Mouse (Mus musculus): ENCODE measurements around the gene Pakap. TPM values are rescaled to one million over a fixed set of nuclear protein-coding genes. Genes with fewer than 3 reads are reported as not detected.

Pakap gene
- total RNA-seq, 2 experiments from 2014 or later, result 40.6 to 108 TPM

GRCm38 (mm10) chr4:57770185-57770823 is 202.3 kb downstream of the Pakap start:
- DNase-seq, result no peak

DNA sequence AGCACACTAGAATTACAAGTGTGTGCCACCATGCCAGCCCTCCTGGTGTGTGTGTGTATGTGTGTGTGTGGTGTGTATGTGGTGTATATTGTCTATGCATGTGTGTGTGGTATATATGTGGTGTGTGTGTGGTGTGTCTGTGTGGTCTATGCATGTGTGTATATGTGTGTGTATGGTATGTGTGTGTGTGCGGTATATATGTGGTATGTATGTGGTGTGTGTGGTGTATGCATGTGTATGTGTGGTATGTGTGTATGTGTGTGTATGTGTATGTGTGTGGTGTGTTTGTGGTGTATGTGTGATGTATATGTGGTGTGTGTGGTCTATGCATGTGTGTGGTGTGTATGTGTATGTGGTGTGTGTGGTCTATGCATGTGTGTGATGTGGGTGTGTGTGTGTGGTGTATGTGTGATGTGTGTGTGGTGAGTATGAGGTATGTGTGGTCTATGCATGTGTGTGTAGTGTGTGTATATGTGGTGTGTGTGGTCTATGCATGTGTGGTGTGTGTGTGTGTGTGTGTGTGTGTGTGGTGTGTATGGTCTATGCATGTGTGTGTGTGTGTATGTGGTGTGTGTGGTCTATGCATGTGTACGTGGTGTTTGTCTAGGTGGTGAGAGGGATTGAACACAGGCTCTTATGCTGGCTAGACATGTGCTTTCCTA is 203.7 kb downstream of the Pakap start:
- DNase-seq, result no peak

GRCm38 (mm10) chr4:57772851-57773510 is 205.0 kb downstream of the Pakap start:
- no peak for DNase-seq

GRCm38 (mm10) chr4:57774517-57774916 is 206.5 kb downstream of the Pakap start:
- DNase-seq, result no peak

GRCm38 (mm10) chr4:57775582-57775981 is 207.6 kb downstream of the Pakap start:
- no peak for DNase-seq

DNA sequence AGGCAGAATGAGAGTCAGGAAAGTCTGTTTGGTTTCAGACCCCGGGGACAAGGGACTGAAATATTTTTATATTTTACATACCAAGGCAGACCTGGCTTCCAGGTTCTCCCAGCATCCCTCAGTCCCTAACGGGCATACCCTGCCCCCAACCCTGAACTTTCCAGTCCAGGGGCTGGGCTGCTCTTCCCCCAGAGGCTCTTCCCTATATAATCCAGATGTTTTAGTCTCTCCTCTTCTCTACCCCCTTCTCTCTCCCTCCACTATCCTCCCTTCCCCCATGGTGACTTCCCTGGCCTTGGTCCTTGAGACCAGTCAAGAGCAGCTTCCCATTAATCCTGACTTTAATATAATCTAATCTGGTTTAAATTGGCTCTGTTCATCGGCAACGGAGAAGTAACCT is 212.4 kb downstream of the Pakap start:
- DNase-seq, result no peak

GRCm38 (mm10) chr4:57780833-57781641 is 213.1 kb downstream of the Pakap start:
- DNase-seq, result no peak

DNA sequence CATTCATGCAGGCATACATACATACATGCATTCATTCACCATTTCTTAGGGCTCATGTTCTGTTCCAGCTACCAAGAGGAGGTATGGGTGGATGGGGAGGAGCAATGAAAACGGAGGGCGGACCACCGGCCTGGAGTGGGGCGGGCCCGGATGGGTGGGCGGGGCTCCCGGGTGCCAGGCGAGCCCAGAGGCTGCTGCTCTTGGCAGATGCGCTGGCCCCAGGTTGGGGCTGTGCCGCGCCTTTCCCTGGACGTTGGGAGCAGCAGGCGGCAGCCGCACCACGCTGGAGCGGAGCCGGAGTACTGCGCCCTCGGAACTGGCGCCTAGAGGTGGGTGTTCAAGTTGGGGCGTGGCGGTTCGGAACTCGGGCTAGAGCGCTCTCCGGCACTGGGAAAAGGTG is 214.0 kb downstream of the Pakap start:
- DNase-seq, result peak; percentile 85 to 91

- DNase-seq, result peak; percentile 15 to 49
These were observed 214.8 kb downstream of the Pakap start for GRCm38 (mm10) chr4:57782549-57783390.

GRCm38 (mm10) chr4:57783391-57783770 is 215.4 kb downstream of the Pakap start:
- DNase-seq, result no peak

- peak in 1 of 2 experiments; percentile 39 for DNase-seq
These were observed 216.0 kb downstream of the Pakap start for GRCm38 (mm10) chr4:57783853-57784600.

GRCm38 (mm10) chr4:57788709-57789108 is 220.7 kb downstream of the Pakap start:
- DNase-seq, result peak in 1 of 2 experiments; percentile 50

GRCm38 (mm10) chr4:57789118-57789517 is 221.1 kb downstream of the Pakap start:
- no peak for DNase-seq

- no peak for DNase-seq
These were observed 226.0 kb downstream of the Pakap start for GRCm38 (mm10) chr4:57793989-57794388.

GRCm38 (mm10) chr4:57794547-57794946 is 226.6 kb downstream of the Pakap start:
- no peak for DNase-seq

DNA sequence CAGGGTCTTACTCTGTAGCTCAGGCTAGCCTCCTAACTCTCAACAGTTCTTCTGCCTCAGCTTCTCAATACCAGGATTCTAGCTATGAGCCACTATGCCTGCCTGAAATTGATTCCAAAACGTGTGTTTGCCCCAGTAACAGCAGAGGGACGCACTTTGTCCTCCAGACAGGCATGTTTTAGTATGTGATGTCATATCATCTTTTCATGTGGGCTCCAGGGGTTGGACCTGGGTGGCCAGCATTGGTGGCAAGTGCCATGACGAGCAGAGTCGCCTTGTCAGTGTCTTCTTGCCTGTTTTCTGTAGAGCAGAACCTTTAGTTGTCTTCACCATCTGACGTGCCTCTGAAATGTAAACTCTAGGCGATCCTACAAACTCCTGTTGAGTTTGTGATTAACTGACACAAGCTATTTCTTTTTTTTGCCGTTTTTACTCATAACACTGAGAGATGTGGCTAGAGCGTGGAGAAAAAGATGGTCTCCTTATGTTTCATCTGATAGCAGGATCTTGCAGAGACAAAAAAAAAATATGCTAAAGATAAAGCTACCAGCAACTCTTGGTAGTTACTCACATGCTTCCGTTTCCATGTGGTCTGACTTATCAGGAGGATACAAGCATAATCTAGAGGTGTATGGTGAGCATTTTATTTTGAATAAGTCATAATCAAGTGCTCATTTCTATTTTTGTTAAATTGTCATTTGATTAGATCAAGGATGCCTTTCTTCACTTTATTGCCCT is 229.7 kb downstream of the Pakap start:
- DNase-seq, result no peak

DNA sequence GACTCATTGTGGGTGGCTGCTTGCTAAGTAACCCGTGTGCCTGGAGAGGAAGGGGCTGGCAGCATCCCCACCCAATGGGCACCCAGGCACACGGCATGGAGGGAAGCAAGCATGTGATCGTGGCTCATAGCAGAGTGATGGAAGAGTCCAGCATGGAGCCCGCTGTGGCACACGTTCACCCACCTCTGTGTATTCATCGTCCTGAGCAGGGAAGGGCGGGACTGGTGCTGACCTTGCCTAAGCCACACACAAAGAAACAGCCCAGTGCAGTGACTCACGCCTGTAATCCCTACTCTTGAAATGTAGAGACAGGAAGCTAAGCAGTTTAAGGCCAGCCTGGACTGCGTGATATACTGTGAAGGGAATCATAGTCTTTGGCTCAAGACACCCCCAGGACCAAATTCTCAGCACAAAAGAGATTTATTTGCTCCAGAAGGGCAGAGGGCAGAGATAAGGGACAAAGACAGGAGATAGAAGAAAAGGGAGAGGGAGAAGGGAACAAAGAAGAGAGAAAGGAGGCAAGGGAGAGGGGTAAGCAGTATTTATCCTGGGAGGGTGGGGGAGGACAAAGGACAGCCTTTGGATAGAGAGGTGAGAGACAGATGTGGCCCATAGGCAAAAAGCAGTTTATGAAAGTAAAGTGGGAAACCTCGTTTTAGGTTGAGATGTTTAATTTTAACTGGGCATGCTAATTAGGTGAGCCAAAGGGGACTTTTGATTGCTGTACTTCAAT is 230.5 kb downstream of the Pakap start:
- peak; percentile 74 to 83 for DNase-seq

DNA sequence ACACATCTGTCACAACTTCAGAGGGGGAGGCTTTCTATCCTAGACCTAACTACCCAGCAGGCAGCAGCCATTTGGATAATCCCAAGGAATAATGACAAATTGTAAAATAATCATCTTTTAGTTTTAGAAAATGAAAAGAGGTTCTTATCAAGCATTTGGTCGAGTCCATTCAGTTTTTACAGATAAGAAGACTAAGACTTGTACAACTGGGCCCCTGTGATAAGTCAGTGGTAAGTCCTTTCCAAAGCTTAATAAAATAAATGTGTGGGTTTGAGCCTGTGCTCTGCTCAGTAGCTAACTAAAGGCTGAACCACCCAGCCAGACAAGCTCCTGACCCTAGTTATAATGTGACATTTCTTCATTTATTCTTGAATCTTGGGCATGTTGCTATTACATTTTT is 231.3 kb downstream of the Pakap start:
- DNase-seq, result no peak

DNA sequence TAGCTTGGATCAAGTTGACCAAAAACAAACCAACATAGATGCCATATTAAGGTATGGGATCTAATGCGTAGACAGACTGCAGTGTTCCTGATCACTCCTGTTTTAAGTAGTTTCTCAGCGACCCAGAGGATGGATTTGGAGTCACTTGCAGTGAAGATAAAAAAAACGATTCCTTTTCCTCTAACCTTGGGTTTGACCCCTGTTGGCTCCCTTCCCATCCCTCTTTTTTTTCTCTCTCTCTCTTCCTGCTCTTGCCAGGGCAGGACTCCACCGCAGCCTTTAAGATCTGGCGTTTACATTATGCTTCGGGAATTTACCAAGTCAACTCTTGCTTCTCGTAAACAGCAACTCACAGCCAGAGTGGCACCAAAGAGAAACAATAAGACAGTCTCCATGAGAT is 233.3 kb downstream of the Pakap start:
- DNase-seq, result peak in 1 of 2 experiments; percentile 35

All from adrenal gland, postnatal 36 days (tissue).